Mouse (Mus musculus): ENCODE measurements around the gene Magi2. TPM values are rescaled to one million over a fixed set of nuclear protein-coding genes. Genes with fewer than 3 reads are reported as not detected.

The Magi2 gene
- polyA plus RNA-seq, 1 experiment = 0.48 TPM

DNA sequence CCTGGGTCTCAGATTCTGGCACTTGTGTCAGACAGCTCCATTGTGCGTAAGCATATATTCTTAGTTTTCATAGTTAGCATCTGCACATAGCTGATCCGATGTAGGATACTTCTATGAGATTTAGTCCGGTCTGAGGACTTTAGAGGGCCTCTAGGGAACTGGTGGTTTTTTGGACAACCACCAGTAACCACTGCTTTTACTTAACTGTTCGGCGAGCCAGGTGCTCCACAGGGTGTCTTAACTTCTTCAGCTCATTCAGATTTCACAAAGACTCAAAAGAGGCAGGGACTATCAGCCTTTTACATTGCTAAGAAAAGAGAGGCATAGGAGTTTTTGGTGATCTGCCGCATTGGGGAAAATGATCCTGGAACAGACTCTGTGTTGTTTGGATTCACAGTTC is 1453.1 kb downstream of the Magi2 start:
- Histone ChIP-seq H3K36me3 (ENCODE audit: control insufficient read depth, insufficient read depth) (no peaks in the 10 kb centered on the region), H3K4me2 (ENCODE audit: low read depth) (no peak overlapping the region), H3K27me3 (ENCODE audit: control insufficient read depth, insufficient read depth, insufficient read length) (no peaks in the 10 kb centered on the region), H3K79me2 (ENCODE audit: control insufficient read depth, insufficient read depth) (no peaks in the 10 kb centered on the region), H3ac (ENCODE audit: control insufficient read depth, insufficient read length) (no peak overlapping the region), H3K4me3 (no peak overlapping the region)
- TF ChIP-seq CEBPB (IDR thresholded peaks at IDR 0.05; ENCODE audit: insufficient read depth, poor library complexity, severe bottlenecking) (no peak), USF1 (IDR thresholded peaks at IDR 0.05; ENCODE audit: low read depth) (no peak), MAX (IDR thresholded peaks at IDR 0.05; ENCODE audit: low read depth) (no peak), POLR2AphosphoS2 (IDR thresholded peaks at IDR 0.05; ENCODE audit: insufficient read length, low read depth) (no peak), REST (IDR thresholded peaks at IDR 0.05; ENCODE audit: insufficient read depth, insufficient read length) (no peak), SRF (IDR thresholded peaks at IDR 0.05; ENCODE audit: control insufficient read depth, insufficient read length, low read depth) (no peak), MYOD1 (IDR thresholded peaks at IDR 0.05; ENCODE audit: control insufficient read depth in 1 of 3, insufficient read length in 2 of 3, low read depth in 2 of 3) (no peak), E2F4 (IDR thresholded peaks at IDR 0.05; ENCODE audit: insufficient read depth) (no peak), TCF12 (IDR thresholded peaks at IDR 0.05; ENCODE audit: insufficient read depth, poor library complexity, severe bottlenecking) (no peak), TCF3 (IDR thresholded peaks at IDR 0.05; ENCODE audit: insufficient read length, low read depth) (no peak), POLR2A (IDR thresholded peaks at IDR 0.05; ENCODE audit: insufficient read length, low read depth) (no peak), MYOG (IDR thresholded peaks at IDR 0.05; ENCODE audit: control insufficient read depth in 1 of 3, insufficient read depth in 1 of 3, insufficient read length in 2 of 3, low read depth in 2 of 3) (no peak)

DNA sequence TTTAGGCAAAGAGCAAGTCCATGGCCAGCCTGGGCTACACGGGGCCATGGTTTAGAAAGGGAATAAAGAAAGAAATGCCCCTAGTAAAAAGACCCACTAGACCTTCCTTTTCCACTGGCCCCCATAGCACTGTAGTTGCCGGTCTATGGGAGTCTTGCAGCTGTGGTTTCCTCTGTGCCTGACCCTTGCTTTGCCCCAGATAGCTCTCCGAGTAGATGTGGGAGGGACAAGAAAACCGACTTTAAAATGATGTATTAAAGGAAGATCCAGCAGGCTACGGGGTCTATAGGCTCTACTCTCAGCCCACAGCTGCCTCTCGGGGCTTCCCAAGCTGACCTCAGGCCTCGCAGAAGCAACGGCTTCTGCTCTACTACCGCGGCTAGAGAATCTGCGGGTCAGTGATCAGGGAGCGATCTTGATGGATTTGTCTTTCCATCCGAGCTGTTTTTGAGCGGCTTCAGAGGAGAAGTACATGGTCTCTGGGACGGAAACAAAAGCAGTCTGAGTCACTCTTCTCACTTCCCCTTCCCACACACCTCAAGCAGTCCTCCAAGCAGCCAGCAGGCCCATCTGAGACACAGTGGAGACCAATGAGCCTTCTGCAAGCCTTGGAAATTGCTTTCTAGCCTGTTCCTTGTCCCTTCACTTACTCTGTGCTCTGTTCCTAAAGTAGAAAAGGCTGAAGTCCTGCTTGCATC is 1454.1 kb downstream of the Magi2 start:
- Histone ChIP-seq H3K79me2 (ENCODE audit: control insufficient read depth, insufficient read depth) (no peaks in the 10 kb centered on the region), H3ac (ENCODE audit: control insufficient read depth, insufficient read length) (no peak overlapping the region)
- TF ChIP-seq USF1 (IDR thresholded peaks at IDR 0.05; ENCODE audit: low read depth) (no peak), TCF12 (IDR thresholded peaks at IDR 0.05; ENCODE audit: insufficient read depth, poor library complexity, severe bottlenecking) (no peak), MYOD1 (IDR thresholded peaks at IDR 0.05; ENCODE audit: control insufficient read depth in 1 of 3, insufficient read length in 2 of 3, low read depth in 2 of 3) (no peak), E2F4 (IDR thresholded peaks at IDR 0.05; ENCODE audit: insufficient read depth) (no peak), REST (IDR thresholded peaks at IDR 0.05; ENCODE audit: insufficient read depth, insufficient read length) (no peak), SRF (IDR thresholded peaks at IDR 0.05; ENCODE audit: control insufficient read depth, insufficient read length, low read depth) (no peak), MAX (IDR thresholded peaks at IDR 0.05; ENCODE audit: low read depth) (no peak)

DNA sequence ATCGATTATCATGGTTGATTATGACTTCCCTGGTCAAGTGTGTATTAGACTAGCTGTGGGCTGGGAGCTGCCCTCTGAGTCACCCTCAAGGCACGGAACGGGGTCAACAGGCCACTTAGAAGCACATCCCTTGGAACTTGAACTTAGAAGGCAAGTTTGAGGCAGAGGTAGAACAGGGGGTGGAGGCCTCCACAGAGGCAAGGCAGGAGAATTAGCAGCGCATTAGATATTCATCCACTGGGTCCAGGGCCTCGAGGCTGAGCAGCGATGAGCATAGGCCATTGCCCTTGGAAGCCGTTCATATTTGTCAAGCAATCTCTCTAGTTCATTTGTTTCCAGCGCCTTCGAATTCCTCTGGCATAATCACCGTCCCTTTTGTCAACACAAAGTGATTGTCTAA is 1454.8 kb downstream of the Magi2 start:
- H3K36me3 ChIP-seq (ENCODE audit: control insufficient read depth, insufficient read depth) = no peaks in the 10 kb centered on the region
- no peaks in the 10 kb centered on the region for H3K79me2 ChIP-seq (ENCODE audit: control insufficient read depth, insufficient read depth)
- no peak overlapping the region for H3ac ChIP-seq (ENCODE audit: control insufficient read depth, insufficient read length)
- TF ChIP-seq TCF12 (IDR thresholded peaks at IDR 0.05; ENCODE audit: insufficient read depth, poor library complexity, severe bottlenecking) (no peak), POLR2A (IDR thresholded peaks at IDR 0.05; ENCODE audit: insufficient read length, low read depth) (no peak), MAX (IDR thresholded peaks at IDR 0.05; ENCODE audit: low read depth) (no peak), USF1 (IDR thresholded peaks at IDR 0.05; ENCODE audit: low read depth) (no peak), CEBPB (IDR thresholded peaks at IDR 0.05; ENCODE audit: insufficient read depth, poor library complexity, severe bottlenecking) (no peak), MYOD1 (IDR thresholded peaks at IDR 0.05; ENCODE audit: control insufficient read depth in 1 of 3, insufficient read length in 2 of 3, low read depth in 2 of 3) (no peak), MYOG (IDR thresholded peaks at IDR 0.05; ENCODE audit: control insufficient read depth in 1 of 3, insufficient read depth in 1 of 3, insufficient read length in 2 of 3, low read depth in 2 of 3) (no peak)
- no peak overlapping the region for H3K4me2 ChIP-seq (ENCODE audit: low read depth)
- no peaks in the 10 kb centered on the region for H3K27me3 ChIP-seq (ENCODE audit: control insufficient read depth, insufficient read depth, insufficient read length)
- H3K4me3 ChIP-seq = no peak overlapping the region

More for the DNA sequence above, 1454.1 kb downstream of the Magi2 start:
- Histone ChIP-seq H3K4me3 (no peak overlapping the region), H3K36me3 (ENCODE audit: control insufficient read depth, insufficient read depth) (no peaks in the 10 kb centered on the region), H3K4me2 (ENCODE audit: low read depth) (no peak overlapping the region), H3K27me3 (ENCODE audit: control insufficient read depth, insufficient read depth, insufficient read length) (no peaks in the 10 kb centered on the region)

DNA sequence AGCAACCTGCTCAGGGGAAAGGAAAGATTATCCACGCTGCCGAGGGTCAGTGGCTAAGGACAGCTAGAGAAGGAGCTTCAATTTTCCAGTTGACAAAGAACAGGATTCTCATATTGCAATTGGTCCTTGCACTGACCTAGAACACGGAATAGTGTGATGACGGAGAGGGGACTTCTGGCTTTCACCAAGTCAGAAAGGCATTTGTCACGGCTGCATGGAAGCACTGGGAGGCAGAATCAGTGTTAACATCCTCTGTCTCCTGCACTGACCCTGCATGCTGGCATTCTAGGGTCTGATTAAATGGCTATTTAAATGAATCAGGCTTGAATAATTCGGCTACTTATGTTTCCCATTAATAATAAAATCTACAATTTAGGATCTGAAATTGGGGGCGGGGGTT is 1455.4 kb downstream of the Magi2 start:
- no peaks in the 10 kb centered on the region for H3K27me3 ChIP-seq (ENCODE audit: control insufficient read depth, insufficient read depth, insufficient read length)
- H3K79me2 ChIP-seq (ENCODE audit: control insufficient read depth, insufficient read depth) = no peaks in the 10 kb centered on the region
- no peak overlapping the region for H3K4me3 ChIP-seq
- H3K4me2 ChIP-seq (ENCODE audit: low read depth) = no peak overlapping the region
- no peak overlapping the region for H3ac ChIP-seq (ENCODE audit: control insufficient read depth, insufficient read length)
- no peak for TF ChIP-seq E2F4 (IDR thresholded peaks at IDR 0.05; ENCODE audit: insufficient read depth)
- no peak for TF ChIP-seq POLR2AphosphoS2 (IDR thresholded peaks at IDR 0.05; ENCODE audit: insufficient read length, low read depth)
- no peak for TF ChIP-seq USF1 (IDR thresholded peaks at IDR 0.05; ENCODE audit: low read depth)
- no peak for TF ChIP-seq TCF12 (IDR thresholded peaks at IDR 0.05; ENCODE audit: insufficient read depth, poor library complexity, severe bottlenecking)
- no peak for TF ChIP-seq POLR2A (IDR thresholded peaks at IDR 0.05; ENCODE audit: insufficient read length, low read depth)
- H3K36me3 ChIP-seq (ENCODE audit: control insufficient read depth, insufficient read depth) = no peaks in the 10 kb centered on the region

DNA sequence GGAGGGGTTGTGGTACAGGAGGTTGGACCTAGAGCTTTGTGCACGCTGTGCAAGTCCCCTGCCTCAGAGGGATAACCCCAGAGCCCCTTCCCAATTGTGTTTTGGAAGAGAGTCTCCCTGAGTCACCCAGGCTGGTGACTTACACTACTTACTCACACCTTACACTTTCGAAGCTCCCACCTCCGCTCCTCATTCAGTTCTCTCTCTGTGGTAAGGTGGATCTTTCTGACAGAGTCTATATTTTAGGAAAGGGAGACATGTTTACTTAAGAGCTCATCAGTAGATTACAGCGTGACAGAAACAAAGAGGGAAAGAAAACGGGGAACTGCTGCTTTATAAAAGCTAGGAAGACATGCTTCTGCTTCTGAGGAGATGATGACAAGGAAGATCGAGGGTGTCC is 1457.3 kb downstream of the Magi2 start:
- Histone ChIP-seq H3K4me2 (ENCODE audit: low read depth) (no peak overlapping the region), H3K36me3 (ENCODE audit: control insufficient read depth, insufficient read depth) (no peaks in the 10 kb centered on the region), H3K27me3 (ENCODE audit: control insufficient read depth, insufficient read depth, insufficient read length) (no peaks in the 10 kb centered on the region), H3K79me2 (ENCODE audit: control insufficient read depth, insufficient read depth) (no peaks in the 10 kb centered on the region), H3ac (ENCODE audit: control insufficient read depth, insufficient read length) (no peak overlapping the region), H3K4me3 (no peak overlapping the region)
- TF ChIP-seq REST (IDR thresholded peaks at IDR 0.05; ENCODE audit: insufficient read depth, insufficient read length) (no peak), MAX (IDR thresholded peaks at IDR 0.05; ENCODE audit: low read depth) (no peak)

Measured in myocyte (in vitro differentiated cells).